Mouse (Mus musculus) liver, embryonic 16.5 days (tissue): Measurements from ENCODE around the gene Olfr477. TPM values are rescaled to one million over a fixed set of nuclear protein-coding genes. Genes with fewer than 3 reads are reported as not detected.
"Not testable (repeated sequence)": the region's sequence is repeated elsewhere in the genome, so short reads cannot be mapped to it uniquely, and the experiment has no call there.

ENCODE experiments used
- ATAC-seq: fragments of 200-750 bp; cut with Nextera tagmentation; 2 replicates; pipeline ENCODE4 v1.8.0; 2017; ENCODE audit warnings: low read depth, mild to moderate bottlenecking, moderate number of reproducible peaks, moderate library complexity
- H3K27ac ChIP-seq: fragments of 300-500 bp; sonication (generic); 2 replicates; pipeline ENCODE4 v1.5.1; 2014; ENCODE audit warnings: mild to moderate bottlenecking, low read length
- H3K27me3 ChIP-seq: fragments of 300-500 bp; sonication (generic); 2 replicates; pipeline ENCODE4 v1.6.1; 2014; ENCODE audit warnings: low read depth, low read length, mixed read lengths; ENCODE audit not compliant: control insufficient read depth, insufficient read depth
- H3K36me3 ChIP-seq: fragments of 300-500 bp; sonication (generic); 2 replicates; pipeline ENCODE4 v1.6.1; 2014; ENCODE audit warnings: mild to moderate bottlenecking; ENCODE audit not compliant: control insufficient read depth, insufficient read depth
- H3K4me1 ChIP-seq: fragments of 300-500 bp; sonication (generic); 2 replicates; pipeline ENCODE4 v1.6.1; 2014; ENCODE audit warnings: low read depth, low read length, mixed read lengths; ENCODE audit not compliant: control insufficient read depth
- H3K4me2 ChIP-seq: fragments of 300-500 bp; sonication (generic); 2 replicates; pipeline ENCODE4 v1.6.1; 2014; ENCODE audit warnings: low read depth, low read length, mixed read lengths
- H3K4me3 ChIP-seq: fragments of 300-500 bp; sonication (generic); 2 replicates; pipeline ENCODE4 v1.5.1; 2014; ENCODE audit warnings: low read depth, mild to moderate bottlenecking, low read length
- H3K9ac ChIP-seq: fragments of 300-500 bp; sonication (generic); 2 replicates; pipeline ENCODE4 v1.6.1; 2014; ENCODE audit warnings: low read depth, low read length
- H3K9me3 ChIP-seq: fragments of 300-500 bp; sonication (generic); replicated peaks from 2 replicates; pipeline ENCODE4 v1.6.1; 2016; ENCODE audit warnings: low read length; ENCODE audit not compliant: control insufficient read depth
- WGBS: fragments of 180-500 bp; shearing (Covaris S2); extraction: QIAGEN DNeasy Blood & Tissue Kit; methylation state at CpG from one replicate; pipeline ENCODE4 v1.1.7; 2014; ENCODE audit not compliant: insufficient replicate concordance; 5-methylcytosine and 5-hydroxymethylcytosine counted together
- polyA plus RNA-seq: library from polyadenylated mRNA; unstranded; fragments of >200 nt; fragmentation: Nextera tagmentation; extraction: Ambion mirVana; gene quantifications from 2 replicates; pipeline ENCODE4 v1.2.1, GENCODE M21; 2015

Olfr477 gene
- not detected in 2 replicates for polyA plus RNA-seq

- no peaks in the 10 kb centered on the region for H3K4me1 ChIP-seq
- H3K27me3 ChIP-seq: no peaks in the 10 kb centered on the region
- H3K9ac ChIP-seq: no peak within 1 kb of the TSS
- no peaks in the 10 kb centered on the region for H3K36me3 ChIP-seq
- 51% methylated on average over 2 of the region's 2 CpGs for WGBS
- H3K27ac ChIP-seq: no peak within 1 kb of the TSS
- no peaks in the 10 kb centered on the region for H3K9me3 ChIP-seq
- H3K4me2 ChIP-seq: no peak within 1 kb of the TSS
- no peak for ATAC-seq
- H3K4me3 ChIP-seq: no peak within 1 kb of the TSS
Observed at GRCm38 (mm10) chr7:107986393-107986792, at the start of gene Olfr477. Gene Olfr477, plus strand, starts transcription at chr7:107986693.

- not testable (repeated sequence) for H3K27ac ChIP-seq, H3K27me3 ChIP-seq, H3K4me1 ChIP-seq, H3K4me3 ChIP-seq, H3K9ac ChIP-seq, H3K9me3 ChIP-seq, H3K36me3 ChIP-seq, ATAC-seq, H3K4me2 ChIP-seq
- WGBS: 88% methylated on average over 12 of the region's 12 CpGs
Observed at GRCm38 (mm10) chr7:107952539-107952938, 34.0 kb upstream of the Olfr477 start.

- Histone ChIP-seq H3K27me3 (no peaks in the 10 kb centered on the region), H3K9ac (no peak within 1 kb of the TSS), H3K4me3 (no peak within 1 kb of the TSS), H3K4me1 (no peaks in the 10 kb centered on the region), H3K27ac (no peak within 1 kb of the TSS), H3K9me3 (no peaks in the 10 kb centered on the region), H3K4me2 (no peak within 1 kb of the TSS), H3K36me3 (no peaks in the 10 kb centered on the region)
- no peak for ATAC-seq
- WGBS: 45% methylated on average over 1 of the region's 1 CpGs
Observed at GRCm38 (mm10) chr7:107954343-107954742, 32.1 kb upstream of the Olfr477 start, which contains the start of gene Olfr474. Gene Olfr474, plus strand, starts transcription at chr7:107954643.

- Histone ChIP-seq H3K4me1 (no peaks in the 10 kb centered on the region), H3K9ac (no peak within 1 kb of the TSS), H3K36me3 (no peaks in the 10 kb centered on the region), H3K27me3 (no peaks in the 10 kb centered on the region), H3K4me2 (no peak within 1 kb of the TSS), H3K9me3 (no peaks in the 10 kb centered on the region), H3K27ac (no peak within 1 kb of the TSS), H3K4me3 (no peak within 1 kb of the TSS)
- WGBS: 10% methylated on average over 1 of the region's 1 CpGs
- no peak for ATAC-seq
Observed at GRCm38 (mm10) chr7:107964503-107964902, 22.0 kb upstream of the Olfr477 start, which contains the start of gene Olfr476. Gene Olfr476, plus strand, starts transcription at chr7:107964803.

- not testable (repeated sequence) for H3K36me3 ChIP-seq, H3K9me3 ChIP-seq, ATAC-seq
Observed at GRCm38 (mm10) chr7:108014256-108014655, 27.8 kb downstream of the Olfr477 start.

GRCm38 (mm10) chr7:108033889-108034288, 47.4 kb downstream of the Olfr477 start, which contains the start of gene Olfr478:
Gene Olfr478, minus strand, starts transcription at chr7:108033989.
- H3K4me3 ChIP-seq: no peak within 1 kb of the TSS
- H3K9ac ChIP-seq: no peak within 1 kb of the TSS
- no peaks in the 10 kb centered on the region for H3K4me1 ChIP-seq
- H3K9me3 ChIP-seq: no peaks in the 10 kb centered on the region
- no peak within 1 kb of the TSS for H3K4me2 ChIP-seq
- no peak for ATAC-seq
- H3K36me3 ChIP-seq: no peaks in the 10 kb centered on the region
- H3K27me3 ChIP-seq: no peaks in the 10 kb centered on the region
- H3K27ac ChIP-seq: no peak within 1 kb of the TSS
- WGBS: 47% methylated on average over 3 of the region's 3 CpGs

More at GRCm38 (mm10) chr7:108014256-108014655, 27.8 kb downstream of the Olfr477 start:
- H3K4me1 ChIP-seq, H3K9ac ChIP-seq, H3K27me3 ChIP-seq, H3K4me3 ChIP-seq, H3K27ac ChIP-seq, H3K4me2 ChIP-seq: not testable (repeated sequence)

Other genes starting within 250 kb of the Olfr477 start
- gene Cyb5r2, start 228.7 kb upstream of the Olfr477 start, polyA plus RNA-seq: 0.08 TPM in 1 of 2 replicates, not detected in the other
- not detected in 2 replicates for gene Ovch2, start 185.5 kb upstream of the Olfr477 start, polyA plus RNA-seq
- not detected in 2 replicates for gene Olfr467, start 174.4 kb upstream of the Olfr477 start, polyA plus RNA-seq
- not detected in 2 replicates for gene Olfr469, start 161.2 kb upstream of the Olfr477 start, polyA plus RNA-seq
- gene Olfr470, start 139.2 kb upstream of the Olfr477 start, polyA plus RNA-seq: not detected in 2 replicates
- gene Olfr472, start 88.8 kb upstream of the Olfr477 start, polyA plus RNA-seq: not detected in 2 replicates
- not detected in 2 replicates for gene Olfr473, start 56.2 kb upstream of the Olfr477 start, polyA plus RNA-seq
- gene Olfr474, start 32.0 kb upstream of the Olfr477 start, polyA plus RNA-seq: not detected in 2 replicates
- not detected in 2 replicates for gene Olfr476, start 21.9 kb upstream of the Olfr477 start, polyA plus RNA-seq
- gene Olfr478, start 47.3 kb downstream of the Olfr477 start, polyA plus RNA-seq: not detected in 2 replicates
- gene Olfr479, start 64.0 kb downstream of the Olfr477 start, polyA plus RNA-seq: not detected in 2 replicates
- gene Olfr480, start 80.7 kb downstream of the Olfr477 start, polyA plus RNA-seq: not detected in 2 replicates
- gene Olfr481, start 93.2 kb downstream of the Olfr477 start, polyA plus RNA-seq: not detected in 2 replicates
- not detected in 2 replicates for gene Olfr482, start 110.9 kb downstream of the Olfr477 start, polyA plus RNA-seq
- gene Olfr483, start 114.2 kb downstream of the Olfr477 start, polyA plus RNA-seq: not detected in 2 replicates
- not detected in 2 replicates for gene Olfr484, start 140.8 kb downstream of the Olfr477 start, polyA plus RNA-seq
- not detected in 2 replicates for gene Olfr485, start 173.2 kb downstream of the Olfr477 start, polyA plus RNA-seq
- not detected in 2 replicates for gene Olfr486, start 186.0 kb downstream of the Olfr477 start, polyA plus RNA-seq
- not detected in 2 replicates for gene Olfr487, start 227.9 kb downstream of the Olfr477 start, polyA plus RNA-seq